ENCODE assay signal across 25 mouse cellular contexts in the genomic region with DNA sequence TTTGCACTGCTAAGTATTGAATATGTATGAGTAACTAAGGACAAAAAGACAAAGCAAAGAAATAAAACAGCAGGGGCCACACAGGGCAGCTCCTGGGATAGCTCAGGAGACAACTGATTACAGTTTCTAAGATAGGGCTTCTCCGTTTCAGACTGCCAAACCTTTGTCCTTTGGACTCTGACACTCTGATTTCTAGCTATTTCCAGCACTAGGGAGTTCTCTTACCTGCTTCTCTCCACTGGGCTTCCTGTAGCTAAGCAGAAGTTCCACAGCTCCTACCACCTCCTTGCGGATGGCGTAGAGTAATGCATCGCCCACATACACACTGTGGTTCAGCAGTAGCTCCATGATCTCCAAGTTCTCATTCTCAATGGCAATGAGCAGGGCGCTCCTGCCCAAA.
A peak's percentile ranks its signal among the peaks of the same experiment; 100 is the strongest.
DNase-seq lines count a peak whose midpoint lies in the region; ATAC-seq and TF ChIP-seq lines count a peak whose summit lies in the region.
"Had no signal": no experiment of that assay in that cellular context is flagged by ENCODE, and none has a peak within 500 bp of the region (broad histone marks: within the 10 kb centered on the region; RNA-seq: fewer than 3 reads in every experiment).

No protein-coding gene starts in this region.

- no peak for TF ChIP-seq CTCF in kidney, adult 2 months (conservative IDR thresholded peaks at IDR 0.05; ENCODE audit: insufficient read depth, insufficient read length, low read depth, low read length)
- TF ChIP-seq CTCF in intestine, postnatal 0 days (IDR thresholded peaks at IDR 0.05; ENCODE audit: low read depth): peak; percentile 33
- no peak for TF ChIP-seq CTCF in hindbrain, postnatal 0 days (IDR thresholded peaks at IDR 0.05; ENCODE audit: low read depth)

- no peak overlapping the region for H3K9ac ChIP-seq in intestine, embryonic 15.5 days
- H3K9ac ChIP-seq in intestine, postnatal 0 days (ENCODE audit: low read depth, low read length): no peak overlapping the region
- H3K9ac ChIP-seq in hindbrain, postnatal 0 days (replicated peaks; ENCODE audit: low read length): no peak overlapping the region
- H3K9ac ChIP-seq: embryonic facial prominence, embryonic 13.5 days; embryonic facial prominence, embryonic 15.5 days; forebrain, embryonic 12.5 days had no signal

- no peaks in the 10 kb centered on the region for H3K4me1 ChIP-seq in kidney, adult 2 months (ENCODE audit: control insufficient read depth, insufficient read depth, low read length)
- H3K4me1 ChIP-seq in intestine, embryonic 15.5 days (replicated peaks): no peaks in the 10 kb centered on the region
- H3K4me1 ChIP-seq in intestine, postnatal 0 days (replicated peaks; ENCODE audit: control insufficient read depth, insufficient read depth, low read length): no peaks in the 10 kb centered on the region
- no peaks in the 10 kb centered on the region for H3K4me1 ChIP-seq in hindbrain, postnatal 0 days (ENCODE audit: insufficient read depth, low read length)
- H3K4me1 ChIP-seq: embryonic facial prominence, embryonic 13.5 days; embryonic facial prominence, embryonic 15.5 days; forebrain, embryonic 10.5 days; forebrain, embryonic 12.5 days had no signal

- no peak overlapping the region for H3K4me3 ChIP-seq in kidney, adult 2 months (ENCODE audit: insufficient read depth, low read depth, low read length)
- no peak overlapping the region for H3K4me3 ChIP-seq in intestine, embryonic 15.5 days (replicated peaks)
- H3K4me3 ChIP-seq in intestine, postnatal 0 days (ENCODE audit: low read depth, low read length): no peak overlapping the region
- H3K4me3 ChIP-seq in hindbrain, postnatal 0 days (ENCODE audit: low read length): no peak overlapping the region
- H3K4me3 ChIP-seq: embryonic facial prominence, embryonic 13.5 days; embryonic facial prominence, embryonic 15.5 days; erythroblast, embryonic 14.5 days; forebrain, embryonic 10.5 days; forebrain, embryonic 12.5 days had no signal

- no peaks in the 10 kb centered on the region for H3K27me3 ChIP-seq in kidney, adult 2 months (replicated peaks; ENCODE audit: control insufficient read depth, insufficient read depth, low read length)
- no peaks in the 10 kb centered on the region for H3K27me3 ChIP-seq in intestine, embryonic 15.5 days (replicated peaks)
- H3K27me3 ChIP-seq in intestine, postnatal 0 days (replicated peaks; ENCODE audit: control insufficient read depth, insufficient read depth, low read length): no peaks in the 10 kb centered on the region
- H3K27me3 ChIP-seq in hindbrain, postnatal 0 days (ENCODE audit: insufficient read depth, low read length): no peaks in the 10 kb centered on the region
- H3K27me3 ChIP-seq: embryonic facial prominence, embryonic 15.5 days had no signal

- no peaks in the 10 kb centered on the region for H3K36me3 ChIP-seq in kidney, adult 2 months (ENCODE audit: control insufficient read depth, insufficient read depth, low read length)
- H3K36me3 ChIP-seq in intestine, embryonic 15.5 days: no peaks in the 10 kb centered on the region
- H3K36me3 ChIP-seq in intestine, postnatal 0 days (ENCODE audit: control insufficient read depth, insufficient read depth): no peaks in the 10 kb centered on the region
- no peaks in the 10 kb centered on the region for H3K36me3 ChIP-seq in hindbrain, postnatal 0 days (ENCODE audit: insufficient read depth, low read length)
- H3K36me3 ChIP-seq: embryonic facial prominence, embryonic 13.5 days; embryonic facial prominence, embryonic 15.5 days; forebrain, embryonic 10.5 days; forebrain, embryonic 12.5 days had no signal

- 82% methylated on average over 5 of the region's 5 CpGs for WGBS in kidney, adult 2 months
- 83% methylated on average over 5 of the region's 5 CpGs for WGBS in intestine, embryonic 15.5 days
- 72% methylated on average over 5 of the region's 5 CpGs for WGBS in intestine, postnatal 0 days
- 87% methylated on average over 5 of the region's 5 CpGs for WGBS in hindbrain, postnatal 0 days

- no peak overlapping the region for H3K27ac ChIP-seq in kidney, adult 2 months (ENCODE audit: insufficient read depth, low read depth, low read length)
- H3K27ac ChIP-seq in intestine, embryonic 15.5 days: no peak overlapping the region
- H3K27ac ChIP-seq in intestine, postnatal 0 days (ENCODE audit: low read depth, low read length): no peak overlapping the region
- H3K27ac ChIP-seq in hindbrain, postnatal 0 days: no peak overlapping the region
- H3K27ac ChIP-seq: embryonic facial prominence, embryonic 13.5 days; embryonic facial prominence, embryonic 15.5 days; forebrain, embryonic 10.5 days; forebrain, embryonic 12.5 days had no signal

- peak; percentile 1 for DNase-seq in kidney, adult 2 months
- no peak for DNase-seq in kidney, postnatal 10 days
- peak; percentile 1 for DNase-seq in R1 (ENCODE audit: low read depth, low spot score)
- DNase-seq in gastrocnemius, postnatal 10 days: no peak
- no peak for DNase-seq in hindbrain, postnatal 0 days (ENCODE audit: low spot score)
- no peak for DNase-seq in natural killer cell, adult 2 months (ENCODE audit: low spot score in 2 of 2)
- DNase-seq: adrenal gland, postnatal 10 days; adrenal gland, postnatal 25 days; cerebellum, adult 11 months; cerebellum, adult 18-20 months; cerebellum, adult 8-10 months; cerebellum, adult 9-11 months; cerebellum, postnatal 14 days; cerebellum, postnatal 36 days; embryo, embryonic 11 days had no signal

- H3K9me3 ChIP-seq in intestine, embryonic 15.5 days: no peaks in the 10 kb centered on the region
- H3K9me3 ChIP-seq in intestine, postnatal 0 days (ENCODE audit: control insufficient read depth): no peaks in the 10 kb centered on the region
- no peaks in the 10 kb centered on the region for H3K9me3 ChIP-seq in hindbrain, postnatal 0 days (ENCODE audit: low read length)
- H3K9me3 ChIP-seq: embryonic facial prominence, embryonic 13.5 days; embryonic facial prominence, embryonic 15.5 days; forebrain, embryonic 10.5 days; forebrain, embryonic 12.5 days had no signal

- no peak for TF ChIP-seq POLR2A in kidney, adult 2 months (IDR thresholded peaks at IDR 0.05; ENCODE audit: low read depth, low read length)

- H3K4me2 ChIP-seq in intestine, embryonic 15.5 days (replicated peaks): no peak overlapping the region
- H3K4me2 ChIP-seq in intestine, postnatal 0 days (replicated peaks; ENCODE audit: low read depth): no peak overlapping the region
- H3K4me2 ChIP-seq in hindbrain, postnatal 0 days (ENCODE audit: low read depth, low read length): no peak overlapping the region
- H3K4me2 ChIP-seq: embryonic facial prominence, embryonic 13.5 days; embryonic facial prominence, embryonic 15.5 days; forebrain, embryonic 12.5 days had no signal

- ATAC-seq in intestine, embryonic 15.5 days: peak; percentile 68; the same call in 1 of the 2 replicates
- ATAC-seq in intestine, postnatal 0 days: peak; percentile 89
- no peak for ATAC-seq in hindbrain, postnatal 0 days
- ATAC-seq: activated CD4-positive, CD25-positive, alpha-beta regulatory T cell, adult 4 months; forebrain, embryonic 14.5 days; forebrain, embryonic 16.5 days had no signal

Comparison
In these comparisons a context has a peak if more than half of its experiments do, and no peak if none do; other contexts are left out.
1. DNase-seq: peak in kidney, adult 2 months (single experiment) and R1 (single experiment); none in kidney, postnatal 10 days (single experiment), gastrocnemius, postnatal 10 days (single experiment), hindbrain, postnatal 0 days (single experiment) and natural killer cell, adult 2 months (0 of 2).